Mouse (Mus musculus): Measurements from ENCODE around the gene Fam53b. TPM values are rescaled to one million over a fixed set of nuclear protein-coding genes. Genes with fewer than 3 reads are reported as not detected.

Fam53b gene
- polyA plus RNA-seq, 1 experiment, result 14.8 TPM

GRCm38 (mm10) chr7:132802066-132802465, 11.6 kb downstream of the Fam53b start:
- TF ChIP-seq POLR2A (IDR thresholded peaks at IDR 0.05; ENCODE audit: borderline replicate concordance, extremely low read depth, insufficient read depth, insufficient read length, poor library complexity, severe bottlenecking), result no peak
- TF ChIP-seq CTCF (IDR thresholded peaks at IDR 0.05; ENCODE audit: borderline replicate concordance, extremely low read depth, insufficient read depth, insufficient read length), result no peak
- DNase-seq (ENCODE audit: low read depth), result no peak

GRCm38 (mm10) chr7:132801509-132801908, 12.2 kb downstream of the Fam53b start:
- DNase-seq (ENCODE audit: low read depth), result no peak
- TF ChIP-seq POLR2A (IDR thresholded peaks at IDR 0.05; ENCODE audit: borderline replicate concordance, extremely low read depth, insufficient read depth, insufficient read length, poor library complexity, severe bottlenecking) (no peak), CTCF (IDR thresholded peaks at IDR 0.05; ENCODE audit: borderline replicate concordance, extremely low read depth, insufficient read depth, insufficient read length) (no peak)

GRCm38 (mm10) chr7:132800868-132801267, 12.8 kb downstream of the Fam53b start:
- TF ChIP-seq CTCF (IDR thresholded peaks at IDR 0.05; ENCODE audit: borderline replicate concordance, extremely low read depth, insufficient read depth, insufficient read length) (no peak), POLR2A (IDR thresholded peaks at IDR 0.05; ENCODE audit: borderline replicate concordance, extremely low read depth, insufficient read depth, insufficient read length, poor library complexity, severe bottlenecking) (no peak)
- DNase-seq (ENCODE audit: low read depth), result no peak

- TF ChIP-seq CTCF (IDR thresholded peaks at IDR 0.05; ENCODE audit: borderline replicate concordance, extremely low read depth, insufficient read depth, insufficient read length) (no peak), POLR2A (IDR thresholded peaks at IDR 0.05; ENCODE audit: borderline replicate concordance, extremely low read depth, insufficient read depth, insufficient read length, poor library complexity, severe bottlenecking) (no peak)
- DNase-seq (ENCODE audit: low read depth), result no peak
These were observed 14.3 kb downstream of the Fam53b start for GRCm38 (mm10) chr7:132799119-132800016.

GRCm38 (mm10) chr7:132795141-132795540, 18.5 kb downstream of the Fam53b start:
- TF ChIP-seq CTCF (IDR thresholded peaks at IDR 0.05; ENCODE audit: borderline replicate concordance, extremely low read depth, insufficient read depth, insufficient read length), result no peak
- no peak for TF ChIP-seq POLR2A (IDR thresholded peaks at IDR 0.05; ENCODE audit: borderline replicate concordance, extremely low read depth, insufficient read depth, insufficient read length, poor library complexity, severe bottlenecking)
- no peak for DNase-seq (ENCODE audit: low read depth)

GRCm38 (mm10) chr7:132793467-132793866, 20.2 kb downstream of the Fam53b start:
- no peak for DNase-seq (ENCODE audit: low read depth)
- TF ChIP-seq CTCF (IDR thresholded peaks at IDR 0.05; ENCODE audit: borderline replicate concordance, extremely low read depth, insufficient read depth, insufficient read length) (no peak), POLR2A (IDR thresholded peaks at IDR 0.05; ENCODE audit: borderline replicate concordance, extremely low read depth, insufficient read depth, insufficient read length, poor library complexity, severe bottlenecking) (no peak)

- TF ChIP-seq CTCF (IDR thresholded peaks at IDR 0.05; ENCODE audit: borderline replicate concordance, extremely low read depth, insufficient read depth, insufficient read length) (no peak), POLR2A (IDR thresholded peaks at IDR 0.05; ENCODE audit: borderline replicate concordance, extremely low read depth, insufficient read depth, insufficient read length, poor library complexity, severe bottlenecking) (no peak)
- no peak for DNase-seq (ENCODE audit: low read depth)
These were observed 23.1 kb downstream of the Fam53b start for GRCm38 (mm10) chr7:132790447-132791219.

GRCm38 (mm10) chr7:132788826-132789225, 24.9 kb downstream of the Fam53b start:
- no peak for DNase-seq (ENCODE audit: low read depth)
- TF ChIP-seq POLR2A (IDR thresholded peaks at IDR 0.05; ENCODE audit: borderline replicate concordance, extremely low read depth, insufficient read depth, insufficient read length, poor library complexity, severe bottlenecking), result no peak
- TF ChIP-seq CTCF (IDR thresholded peaks at IDR 0.05; ENCODE audit: borderline replicate concordance, extremely low read depth, insufficient read depth, insufficient read length), result no peak

GRCm38 (mm10) chr7:132787496-132788190, 26.0 kb downstream of the Fam53b start:
- no peak for DNase-seq (ENCODE audit: low read depth)
- TF ChIP-seq CTCF (IDR thresholded peaks at IDR 0.05; ENCODE audit: borderline replicate concordance, extremely low read depth, insufficient read depth, insufficient read length) (no peak), POLR2A (IDR thresholded peaks at IDR 0.05; ENCODE audit: borderline replicate concordance, extremely low read depth, insufficient read depth, insufficient read length, poor library complexity, severe bottlenecking) (no peak)

GRCm38 (mm10) chr7:132787022-132787421, 26.7 kb downstream of the Fam53b start:
- no peak for TF ChIP-seq POLR2A (IDR thresholded peaks at IDR 0.05; ENCODE audit: borderline replicate concordance, extremely low read depth, insufficient read depth, insufficient read length, poor library complexity, severe bottlenecking)
- TF ChIP-seq CTCF (IDR thresholded peaks at IDR 0.05; ENCODE audit: borderline replicate concordance, extremely low read depth, insufficient read depth, insufficient read length), result no peak
- DNase-seq (ENCODE audit: low read depth), result no peak

- DNase-seq (ENCODE audit: low read depth), result peak; percentile 31
These were observed 27.2 kb downstream of the Fam53b start for GRCm38 (mm10) chr7:132786522-132786921.

More at GRCm38 (mm10) chr7:132786522-132786921, 27.2 kb downstream of the Fam53b start:
- TF ChIP-seq CTCF (IDR thresholded peaks at IDR 0.05; ENCODE audit: borderline replicate concordance, extremely low read depth, insufficient read depth, insufficient read length) (no peak), POLR2A (IDR thresholded peaks at IDR 0.05; ENCODE audit: borderline replicate concordance, extremely low read depth, insufficient read depth, insufficient read length, poor library complexity, severe bottlenecking) (no peak)

All from brain, embryonic 14.5 days (tissue).